Mouse (Mus musculus): Measurements from ENCODE around the gene Copg2. TPM values are rescaled to one million over a fixed set of nuclear protein-coding genes. Genes with fewer than 3 reads are reported as not detected.
A peak's percentile ranks its signal among the peaks of the same experiment; 100 is the strongest.
"Not testable (repeated sequence)": the region's sequence is repeated elsewhere in the genome, so short reads cannot be mapped to it uniquely, and the experiment has no call there.

The Copg2 gene
- polyA plus RNA-seq, 1 experiment = 13.3 TPM

GRCm38 (mm10) chr6:30855205-30855604 is 41.4 kb downstream of the Copg2 start:
- DNase-seq = no peak
- no peak overlapping the region for H3K27ac ChIP-seq (ENCODE audit: control insufficient read depth, insufficient read depth, low read length)
- TF ChIP-seq CTCF (IDR thresholded peaks at IDR 0.05; ENCODE audit: borderline replicate concordance, control insufficient read depth, extremely low read depth, insufficient read depth, low read length, poor library complexity) = no peak
- no peak for TF ChIP-seq POLR2A (IDR thresholded peaks at IDR 0.05; ENCODE audit: control insufficient read depth, extremely low read depth, insufficient read depth, low read length, poor library complexity)
- no peaks in the 10 kb centered on the region for H3K4me1 ChIP-seq (replicated peaks; ENCODE audit: control insufficient read depth, insufficient read depth, low read length)
- no peak overlapping the region for H3K4me3 ChIP-seq (ENCODE audit: control insufficient read depth, insufficient read depth, low read length)
- 0 out of 2 replicates have a peak, but pooled peaks cover 5% of the 10 kb centered on the region for H3K36me3 ChIP-seq (ENCODE audit: control insufficient read depth, insufficient read depth, low read length)
- H3K27me3 ChIP-seq (ENCODE audit: control insufficient read depth, insufficient read depth, low read length) = no peaks in the 10 kb centered on the region
- 91% methylated on average over 2 of the region's 2 CpGs for WGBS

- no peak for DNase-seq
Observed at GRCm38 (mm10) chr6:30849818-30850217, 46.8 kb downstream of the Copg2 start.

GRCm38 (mm10) chr6:30832241-30832640 is 64.4 kb downstream of the Copg2 start:
- DNase-seq = no peak
- no peaks in the 10 kb centered on the region for H3K4me1 ChIP-seq (replicated peaks; ENCODE audit: control insufficient read depth, insufficient read depth, low read length)
- 96% methylated on average over 2 of the region's 2 CpGs for WGBS

More at GRCm38 (mm10) chr6:30849818-30850217, 46.8 kb downstream of the Copg2 start:
- TF ChIP-seq CTCF (IDR thresholded peaks at IDR 0.05; ENCODE audit: borderline replicate concordance, control insufficient read depth, extremely low read depth, insufficient read depth, low read length, poor library complexity) (no peak), POLR2A (IDR thresholded peaks at IDR 0.05; ENCODE audit: control insufficient read depth, extremely low read depth, insufficient read depth, low read length, poor library complexity) (no peak)
- Histone ChIP-seq H3K27ac (ENCODE audit: control insufficient read depth, insufficient read depth, low read length) (no peak overlapping the region), H3K27me3 (ENCODE audit: control insufficient read depth, insufficient read depth, low read length) (no peaks in the 10 kb centered on the region), H3K36me3 (ENCODE audit: control insufficient read depth, insufficient read depth, low read length) (0 out of 2 replicates have a peak, but pooled peaks cover 2% of the 10 kb centered on the region), H3K4me1 (replicated peaks; ENCODE audit: control insufficient read depth, insufficient read depth, low read length) (no peaks in the 10 kb centered on the region), H3K4me3 (ENCODE audit: control insufficient read depth, insufficient read depth, low read length) (no peak overlapping the region)
- 93% methylated on average over 2 of the region's 2 CpGs for WGBS

GRCm38 (mm10) chr6:30813626-30814025 is 83.0 kb downstream of the Copg2 start:
- TF ChIP-seq CTCF (IDR thresholded peaks at IDR 0.05; ENCODE audit: borderline replicate concordance, control insufficient read depth, extremely low read depth, insufficient read depth, low read length, poor library complexity) (no peak), POLR2A (IDR thresholded peaks at IDR 0.05; ENCODE audit: control insufficient read depth, extremely low read depth, insufficient read depth, low read length, poor library complexity) (no peak)
- no peaks in the 10 kb centered on the region for H3K27me3 ChIP-seq (ENCODE audit: control insufficient read depth, insufficient read depth, low read length)
- peaks cover 4% of the 10 kb centered on the region; the same call in 1 of the 2 replicates for H3K36me3 ChIP-seq (ENCODE audit: control insufficient read depth, insufficient read depth, low read length)
- DNase-seq = no peak
- H3K27ac ChIP-seq (ENCODE audit: control insufficient read depth, insufficient read depth, low read length) = no peak overlapping the region
- no peak overlapping the region for H3K4me3 ChIP-seq (ENCODE audit: control insufficient read depth, insufficient read depth, low read length)
- no peaks in the 10 kb centered on the region for H3K4me1 ChIP-seq (replicated peaks; ENCODE audit: control insufficient read depth, insufficient read depth, low read length)

More at GRCm38 (mm10) chr6:30832241-30832640, 64.4 kb downstream of the Copg2 start:
- Histone ChIP-seq H3K27me3 (ENCODE audit: control insufficient read depth, insufficient read depth, low read length) (no peaks in the 10 kb centered on the region), H3K27ac (ENCODE audit: control insufficient read depth, insufficient read depth, low read length) (no peak overlapping the region), H3K36me3 (ENCODE audit: control insufficient read depth, insufficient read depth, low read length) (no peaks in the 10 kb centered on the region), H3K4me3 (ENCODE audit: control insufficient read depth, insufficient read depth, low read length) (no peak overlapping the region)
- TF ChIP-seq CTCF (IDR thresholded peaks at IDR 0.05; ENCODE audit: borderline replicate concordance, control insufficient read depth, extremely low read depth, insufficient read depth, low read length, poor library complexity) (no peak), POLR2A (IDR thresholded peaks at IDR 0.05; ENCODE audit: control insufficient read depth, extremely low read depth, insufficient read depth, low read length, poor library complexity) (no peak)

DNA sequence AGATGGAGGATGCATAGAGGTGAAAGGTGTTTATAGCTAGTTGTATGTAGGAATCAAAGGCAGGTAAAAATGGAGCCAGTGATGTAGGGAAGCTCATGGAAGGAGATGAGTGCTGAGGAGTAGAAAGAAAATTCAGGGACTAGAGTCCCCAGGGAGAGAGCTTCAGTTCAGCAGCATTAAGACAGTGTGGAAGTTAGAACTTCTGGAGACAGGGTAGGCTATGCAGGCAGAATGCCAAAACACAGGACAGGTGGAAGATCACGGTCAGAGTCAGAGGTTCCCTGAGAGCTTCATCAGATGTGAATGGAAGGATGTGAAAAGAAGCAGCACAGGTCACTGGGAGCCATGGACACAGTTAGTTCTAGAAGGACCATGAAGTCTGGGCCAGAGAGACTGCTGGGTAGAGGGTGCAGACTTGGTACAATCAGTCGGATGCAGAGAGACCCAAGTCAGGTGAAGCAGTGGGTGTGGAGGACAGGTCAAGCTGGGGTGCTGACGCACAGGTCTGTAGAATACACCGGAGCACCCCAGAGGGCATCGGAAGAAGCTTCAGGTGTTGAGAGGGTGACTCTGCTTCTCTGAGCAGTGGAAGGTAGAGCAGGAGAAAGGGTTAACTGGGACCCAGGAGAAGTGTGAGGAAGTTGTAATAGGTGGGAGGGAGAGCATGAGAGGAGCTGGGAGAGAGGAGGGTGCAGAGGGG is 91.4 kb downstream of the Copg2 start:
- no peak for DNase-seq
- 95% methylated on average over 5 of the region's 5 CpGs for WGBS
- Histone ChIP-seq H3K27me3 (ENCODE audit: control insufficient read depth, insufficient read depth, low read length) (no peaks in the 10 kb centered on the region), H3K27ac (ENCODE audit: control insufficient read depth, insufficient read depth, low read length) (no peak overlapping the region), H3K4me3 (ENCODE audit: control insufficient read depth, insufficient read depth, low read length) (no peak overlapping the region), H3K4me1 (replicated peaks; ENCODE audit: control insufficient read depth, insufficient read depth, low read length) (no peaks in the 10 kb centered on the region; the same call in 1 of the 2 replicates), H3K36me3 (ENCODE audit: control insufficient read depth, insufficient read depth, low read length) (peaks cover 4% of the 10 kb centered on the region; the same call in 1 of the 2 replicates)
- no peak for TF ChIP-seq CTCF (IDR thresholded peaks at IDR 0.05; ENCODE audit: borderline replicate concordance, control insufficient read depth, extremely low read depth, insufficient read depth, low read length, poor library complexity)
- no peak for TF ChIP-seq POLR2A (IDR thresholded peaks at IDR 0.05; ENCODE audit: control insufficient read depth, extremely low read depth, insufficient read depth, low read length, poor library complexity)

- H3K27me3 ChIP-seq (ENCODE audit: control insufficient read depth, insufficient read depth, low read length); H3K4me3 ChIP-seq (ENCODE audit: control insufficient read depth, insufficient read depth, low read length); H3K36me3 ChIP-seq (ENCODE audit: control insufficient read depth, insufficient read depth, low read length); H3K27ac ChIP-seq (ENCODE audit: control insufficient read depth, insufficient read depth, low read length); H3K4me1 ChIP-seq (replicated peaks; ENCODE audit: control insufficient read depth, insufficient read depth, low read length): not testable (repeated sequence)
- 88% methylated on average over 6 of the region's 6 CpGs for WGBS
- peak; percentile 49 for DNase-seq
Observed at GRCm38 (mm10) chr6:30804389-30805052, 92.1 kb downstream of the Copg2 start.

- not testable (repeated sequence) for H3K27ac ChIP-seq (ENCODE audit: control insufficient read depth, insufficient read depth, low read length); H3K36me3 ChIP-seq (ENCODE audit: control insufficient read depth, insufficient read depth, low read length); H3K4me1 ChIP-seq (replicated peaks; ENCODE audit: control insufficient read depth, insufficient read depth, low read length); H3K27me3 ChIP-seq (ENCODE audit: control insufficient read depth, insufficient read depth, low read length); DNase-seq; H3K4me3 ChIP-seq (ENCODE audit: control insufficient read depth, insufficient read depth, low read length)
- WGBS = 96% methylated on average over 7 of the region's 7 CpGs
Observed at GRCm38 (mm10) chr6:30802915-30803314, 93.7 kb downstream of the Copg2 start.
